Mouse (Mus musculus): ENCODE data around the gene Slc16a14. TPM values are rescaled to one million over a fixed set of nuclear protein-coding genes. Genes with fewer than 3 reads are reported as not detected.

Slc16a14 gene
- total and polyA plus RNA-seq, 2 experiments from 2014 or later = 16.2 to 20.3 TPM

- no peak for TF ChIP-seq CTCF (IDR thresholded peaks at IDR 0.05; ENCODE audit: low read depth)
- H3K4me2 ChIP-seq (ENCODE audit: low read depth, low read length) = no peak overlapping the region
- H3K36me3 ChIP-seq (ENCODE audit: insufficient read depth, low read length) = no peaks in the 10 kb centered on the region
- H3K4me3 ChIP-seq (ENCODE audit: low read length) = no peak overlapping the region
- H3K27ac ChIP-seq = no peak overlapping the region
- DNase-seq (ENCODE audit: low spot score) (no peak), ATAC-seq (0 out of 2 replicates have a peak, but pooled peaks have one; percentile 40)
- no peak overlapping the region for H3K9ac ChIP-seq (replicated peaks; ENCODE audit: low read length)
- no peaks in the 10 kb centered on the region for H3K4me1 ChIP-seq (ENCODE audit: insufficient read depth, low read length)
- H3K27me3 ChIP-seq (ENCODE audit: insufficient read depth, low read length) = no peaks in the 10 kb centered on the region
- 73% methylated on average over 4 of the region's 4 CpGs for WGBS
- H3K9me3 ChIP-seq (ENCODE audit: low read length) = no peaks in the 10 kb centered on the region
Measured at GRCm38 (mm10) chr1:84868841-84869240, 66.1 kb downstream of the Slc16a14 start.

- no peak overlapping the region for H3K4me2 ChIP-seq (ENCODE audit: low read depth, low read length)
- no peaks in the 10 kb centered on the region for H3K9me3 ChIP-seq (ENCODE audit: low read length)
- DNase-seq (ENCODE audit: low spot score) = no peak
- no peak overlapping the region for H3K4me3 ChIP-seq (ENCODE audit: low read length)
- no peak overlapping the region for H3K27ac ChIP-seq
- no peaks in the 10 kb centered on the region for H3K27me3 ChIP-seq (ENCODE audit: insufficient read depth, low read length)
- no peak overlapping the region for H3K9ac ChIP-seq (replicated peaks; ENCODE audit: low read length)
- H3K4me1 ChIP-seq (ENCODE audit: insufficient read depth, low read length) = no peaks in the 10 kb centered on the region
- TF ChIP-seq CTCF (IDR thresholded peaks at IDR 0.05; ENCODE audit: low read depth) = no peak
- no peaks in the 10 kb centered on the region for H3K36me3 ChIP-seq (ENCODE audit: insufficient read depth, low read length)
- ATAC-seq = no peak
Measured at GRCm38 (mm10) chr1:84868311-84868710, 66.6 kb downstream of the Slc16a14 start.

DNA sequence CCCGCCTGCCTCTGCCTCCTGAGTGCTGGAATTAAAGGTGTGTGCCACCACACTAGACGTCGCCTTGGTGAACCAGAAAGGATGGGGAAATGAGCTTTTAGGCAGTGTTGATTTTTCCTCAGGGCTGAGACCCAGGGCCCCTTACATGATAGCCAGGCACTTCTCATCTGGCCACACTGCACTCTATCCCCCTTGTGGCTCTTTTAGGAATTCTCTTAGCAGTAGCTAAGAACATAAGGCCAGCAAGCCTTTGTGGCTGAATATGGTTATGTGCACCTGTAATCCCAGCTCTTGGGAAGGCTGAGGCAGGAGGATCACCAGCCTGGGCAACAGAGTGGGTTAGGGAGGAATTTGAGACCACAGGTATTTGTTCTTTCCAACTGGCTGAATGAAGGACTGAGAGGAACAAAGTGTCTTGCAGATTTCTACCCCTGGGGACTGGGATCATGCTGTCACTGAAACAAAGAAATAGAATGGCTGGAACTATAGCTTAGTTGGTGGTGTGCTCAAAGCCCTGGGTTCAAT is 68.2 kb downstream of the Slc16a14 start:
- no peak for DNase-seq (ENCODE audit: low spot score)
- Histone ChIP-seq H3K9me3 (ENCODE audit: low read length) (no peaks in the 10 kb centered on the region), H3K9ac (replicated peaks; ENCODE audit: low read length) (no peak overlapping the region), H3K27me3 (ENCODE audit: insufficient read depth, low read length) (no peaks in the 10 kb centered on the region), H3K4me1 (ENCODE audit: insufficient read depth, low read length) (no peaks in the 10 kb centered on the region), H3K27ac (no peak overlapping the region), H3K36me3 (ENCODE audit: insufficient read depth, low read length) (no peaks in the 10 kb centered on the region), H3K4me2 (ENCODE audit: low read depth, low read length) (no peak overlapping the region), H3K4me3 (ENCODE audit: low read length) (no peak overlapping the region)
- no peak for TF ChIP-seq CTCF (IDR thresholded peaks at IDR 0.05; ENCODE audit: low read depth)
- ATAC-seq = no peak
- WGBS = 91% methylated on average over 3 of the region's 3 CpGs

DNA sequence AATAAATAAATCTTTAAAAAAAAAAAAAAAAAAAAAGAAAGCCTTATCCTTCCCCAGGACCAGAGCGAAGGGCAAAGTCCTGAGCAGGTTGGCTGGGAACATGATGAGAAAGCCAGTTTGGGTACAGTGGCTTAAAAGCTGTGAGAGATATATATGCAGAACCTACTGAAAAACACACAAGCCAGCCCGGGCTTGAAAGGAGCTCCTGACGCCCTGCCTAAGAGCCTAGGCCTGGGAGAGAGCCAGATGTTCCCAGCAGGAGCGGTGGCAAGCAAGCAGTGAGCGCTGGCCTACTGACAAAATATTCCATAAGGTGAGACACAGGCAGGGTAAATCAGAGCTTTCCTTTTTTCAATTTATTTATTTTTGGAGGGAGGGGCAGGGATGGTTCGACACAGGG is 68.7 kb downstream of the Slc16a14 start:
- no peak overlapping the region for H3K4me3 ChIP-seq (ENCODE audit: low read length)
- no peak overlapping the region for H3K27ac ChIP-seq
- H3K4me1 ChIP-seq (ENCODE audit: insufficient read depth, low read length) = no peaks in the 10 kb centered on the region
- H3K9ac ChIP-seq (replicated peaks; ENCODE audit: low read length) = no peak overlapping the region
- H3K4me2 ChIP-seq (ENCODE audit: low read depth, low read length) = no peak overlapping the region
- no peaks in the 10 kb centered on the region for H3K36me3 ChIP-seq (ENCODE audit: insufficient read depth, low read length)
- ATAC-seq (no peak; the same call in 1 of the 2 replicates), DNase-seq (ENCODE audit: low spot score) (no peak)
- H3K9me3 ChIP-seq (ENCODE audit: low read length) = no peaks in the 10 kb centered on the region
- no peaks in the 10 kb centered on the region for H3K27me3 ChIP-seq (ENCODE audit: insufficient read depth, low read length)
- TF ChIP-seq CTCF (IDR thresholded peaks at IDR 0.05; ENCODE audit: low read depth) = no peak
- 79% methylated on average over 6 of the region's 6 CpGs for WGBS

DNA sequence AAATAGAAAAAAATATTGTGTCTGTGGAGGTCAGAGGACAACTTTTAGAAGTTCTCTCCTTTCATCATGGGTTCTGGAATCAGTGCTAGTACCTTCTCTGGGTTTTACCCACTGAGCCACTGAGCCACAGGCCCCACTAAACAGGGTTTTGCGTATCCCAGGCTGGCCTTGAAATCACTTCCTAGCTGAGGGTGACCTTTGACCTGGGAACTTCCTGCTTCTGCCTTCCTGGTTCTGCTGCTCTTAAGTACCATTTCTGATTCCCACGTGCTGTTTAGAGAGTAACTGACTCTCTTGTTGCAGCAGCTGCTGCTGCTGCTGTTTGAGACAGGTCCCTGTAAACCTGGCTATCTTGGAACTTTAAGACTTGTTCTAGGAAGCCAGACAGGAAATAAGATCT is 70.3 kb downstream of the Slc16a14 start:
- DNase-seq (ENCODE audit: low spot score) = no peak
- Histone ChIP-seq H3K36me3 (ENCODE audit: insufficient read depth, low read length) (no peaks in the 10 kb centered on the region), H3K4me2 (ENCODE audit: low read depth, low read length) (no peak overlapping the region), H3K4me1 (ENCODE audit: insufficient read depth, low read length) (no peaks in the 10 kb centered on the region), H3K27me3 (ENCODE audit: insufficient read depth, low read length) (no peaks in the 10 kb centered on the region), H3K27ac (no peak overlapping the region), H3K9me3 (ENCODE audit: low read length) (no peaks in the 10 kb centered on the region), H3K4me3 (ENCODE audit: low read length) (no peak overlapping the region), H3K9ac (replicated peaks; ENCODE audit: low read length) (no peak overlapping the region)
- no peak for ATAC-seq
- 85% methylated on average over 2 of the region's 2 CpGs for whole genome bisulfite sequencing
- no peak for TF ChIP-seq CTCF (IDR thresholded peaks at IDR 0.05; ENCODE audit: low read depth)

DNA sequence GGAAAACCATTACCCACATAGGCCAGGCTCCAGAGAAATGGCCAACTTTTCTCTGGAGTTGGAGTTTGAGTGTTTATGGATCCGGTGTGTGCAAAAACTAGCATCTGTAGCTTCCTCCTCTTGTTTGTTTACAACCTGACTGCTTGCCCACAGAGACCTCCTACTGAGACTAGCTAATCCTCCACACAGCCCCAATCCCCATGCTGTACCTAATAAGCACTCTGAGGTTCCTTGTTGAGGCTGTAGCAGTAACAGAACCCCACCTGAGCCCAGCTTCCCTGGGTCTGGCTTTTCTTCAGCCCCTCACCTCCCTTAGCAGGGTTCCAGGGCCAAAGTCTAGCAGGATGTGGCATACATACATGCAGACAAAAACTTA is 73.7 kb downstream of the Slc16a14 start:
- Histone ChIP-seq H3K9ac (replicated peaks; ENCODE audit: low read length) (no peak overlapping the region), H3K4me2 (ENCODE audit: low read depth, low read length) (no peak overlapping the region), H3K27me3 (ENCODE audit: insufficient read depth, low read length) (no peaks in the 10 kb centered on the region), H3K36me3 (ENCODE audit: insufficient read depth, low read length) (no peaks in the 10 kb centered on the region), H3K4me1 (ENCODE audit: insufficient read depth, low read length) (no peaks in the 10 kb centered on the region), H3K27ac (no peak overlapping the region), H3K4me3 (ENCODE audit: low read length) (no peak overlapping the region), H3K9me3 (ENCODE audit: low read length) (no peaks in the 10 kb centered on the region)
- ATAC-seq (no peak), DNase-seq (ENCODE audit: low spot score) (no peak)
- TF ChIP-seq CTCF (IDR thresholded peaks at IDR 0.05; ENCODE audit: low read depth) = no peak
- WGBS = 64% methylated on average over 1 of the region's 1 CpGs

GRCm38 (mm10) chr1:84860360-84861254 is 74.3 kb downstream of the Slc16a14 start:
- no peaks in the 10 kb centered on the region for H3K9me3 ChIP-seq (ENCODE audit: low read length)
- no peak overlapping the region for H3K4me3 ChIP-seq (ENCODE audit: low read length)
- H3K27ac ChIP-seq = no peak overlapping the region
- no peak overlapping the region for H3K4me2 ChIP-seq (ENCODE audit: low read depth, low read length)
- H3K27me3 ChIP-seq (ENCODE audit: insufficient read depth, low read length) = no peaks in the 10 kb centered on the region
- H3K9ac ChIP-seq (replicated peaks; ENCODE audit: low read length) = no peak overlapping the region
- WGBS = 84% methylated on average over 10 of the region's 10 CpGs
- ATAC-seq = no peak
- H3K4me1 ChIP-seq (ENCODE audit: insufficient read depth, low read length) = no peaks in the 10 kb centered on the region
- no peak for TF ChIP-seq CTCF (IDR thresholded peaks at IDR 0.05; ENCODE audit: low read depth)
- H3K36me3 ChIP-seq (ENCODE audit: insufficient read depth, low read length) = no peaks in the 10 kb centered on the region
- no peak for DNase-seq (ENCODE audit: low spot score)

Measured in hindbrain, postnatal 0 days (tissue).